Mouse (Mus musculus): ENCODE measurements around the gene Il17d. TPM values are rescaled to one million over a fixed set of nuclear protein-coding genes. Genes with fewer than 3 reads are reported as not detected.

Gene Il17d
- 3.4 TPM in 2 replicates for polyA plus RNA-seq (2014; fragmentation: Nextera tagmentation; extraction: Ambion mirVana)

DNA sequence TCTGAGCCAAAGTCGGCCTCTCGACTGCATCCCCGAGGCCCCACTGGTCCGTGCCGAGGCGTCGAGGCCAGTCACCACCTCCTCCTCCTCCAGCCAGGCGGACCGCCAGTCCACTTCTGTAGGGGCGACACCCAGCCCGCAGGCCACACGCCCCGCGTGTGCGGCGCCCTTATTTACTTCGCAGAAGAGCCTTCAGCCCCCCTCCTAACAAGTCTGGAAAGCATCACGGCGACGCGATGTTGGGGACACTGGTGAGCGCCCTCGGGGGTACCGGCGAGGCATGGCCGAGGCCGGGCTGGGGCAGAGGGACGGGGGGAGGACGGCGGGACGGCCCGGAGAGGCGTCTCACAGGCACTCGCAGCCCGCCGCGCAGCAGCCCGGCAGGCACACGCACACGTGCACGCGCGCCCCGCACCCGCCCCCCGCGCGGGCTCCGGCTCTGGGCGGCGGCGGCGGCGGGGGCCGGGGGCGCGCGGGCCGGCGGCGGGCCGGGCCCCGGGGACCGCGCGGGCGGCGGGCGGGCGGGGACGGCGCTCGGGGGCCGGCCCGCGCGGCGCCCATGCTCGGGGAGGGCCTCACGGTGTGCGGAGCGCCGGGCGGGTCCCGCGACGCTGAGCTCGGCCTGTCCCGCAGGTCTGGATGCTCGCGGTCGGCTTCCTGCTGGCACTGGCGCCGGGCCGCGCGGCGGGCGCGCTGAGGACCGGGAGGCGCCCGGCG is at the start of gene Il17d:
TSS of gene Il17d (plus strand) at position 107 of the 717 bp plus-strand sequence.
- under 1% methylated on average over 72 of the region's 104 CpGs for WGBS
- Histone ChIP-seq H3K9me3 (ENCODE audit: low read depth, low read length) (no peaks in the 10 kb centered on the region), H3K36me3 (ENCODE audit: insufficient read depth) (no peaks in the 10 kb centered on the region; the same call in 1 of the 2 replicates), H3K27ac (ENCODE audit: low read depth) (peak within 1 kb of the TSS; percentile 82), H3K27me3 (ENCODE audit: insufficient read depth, low read length) (0 out of 2 replicates have a peak, but pooled peaks cover 2% of the 10 kb centered on the region), H3K9ac (peak within 1 kb of the TSS; percentile 74), H3K4me1 (ENCODE audit: insufficient read depth) (no peaks in the 10 kb centered on the region), H3K4me3 (ENCODE audit: low read depth, low read length) (peak within 1 kb of the TSS; percentile 69), H3K4me2 (peak within 1 kb of the TSS; percentile 75)
- TF ChIP-seq CTCF (IDR thresholded peaks at IDR 0.05; ENCODE audit: low read depth): no peak
- ATAC-seq (ENCODE audit: insufficient read depth) (peak; percentile 42; the same call in 1 of the 2 replicates), DNase-seq (peak; percentile 61)

DNA sequence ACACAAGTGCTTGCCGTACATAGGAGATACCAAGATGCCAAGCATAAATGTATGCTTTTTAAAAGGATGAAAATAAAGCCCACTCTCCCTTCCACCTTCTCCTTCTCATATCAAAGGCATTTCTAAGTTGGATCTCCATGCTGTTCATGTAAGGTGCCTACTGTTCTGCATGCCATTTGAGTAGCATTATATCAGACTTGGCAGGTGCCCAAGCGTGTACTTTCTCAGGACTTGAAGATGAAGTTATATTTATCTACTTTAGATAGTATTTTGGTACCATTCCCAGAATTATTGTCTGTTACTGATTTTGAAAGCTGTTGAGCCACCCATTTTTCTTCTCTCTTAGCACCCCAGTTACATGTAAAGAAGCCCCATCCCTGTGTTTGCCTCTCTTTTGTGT is 49.5 kb upstream of the Il17d start:
- Histone ChIP-seq H3K4me2 (no peak overlapping the region), H3K36me3 (ENCODE audit: insufficient read depth) (0 out of 2 replicates have a peak, but pooled peaks cover 3% of the 10 kb centered on the region), H3K9ac (no peak overlapping the region), H3K4me1 (ENCODE audit: insufficient read depth) (no peaks in the 10 kb centered on the region), H3K27me3 (ENCODE audit: insufficient read depth, low read length) (no peaks in the 10 kb centered on the region), H3K9me3 (ENCODE audit: low read depth, low read length) (no peaks in the 10 kb centered on the region), H3K27ac (ENCODE audit: low read depth) (no peak overlapping the region), H3K4me3 (ENCODE audit: low read depth, low read length) (no peak overlapping the region)
- 76% methylated on average over 2 of the region's 2 CpGs for WGBS
- DNase-seq (peak; percentile 40), ATAC-seq (ENCODE audit: insufficient read depth) (no peak)
- TF ChIP-seq CTCF (IDR thresholded peaks at IDR 0.05; ENCODE audit: low read depth): no peak

GRCm38 (mm10) chr14:57482262-57482661 is 42.3 kb upstream of the Il17d start:
- H3K4me3 ChIP-seq (ENCODE audit: low read depth, low read length): no peak overlapping the region
- H3K27ac ChIP-seq (ENCODE audit: low read depth): no peak overlapping the region
- no peaks in the 10 kb centered on the region for H3K4me1 ChIP-seq (ENCODE audit: insufficient read depth)
- WGBS: 88% methylated on average over 2 of the region's 2 CpGs
- H3K36me3 ChIP-seq (ENCODE audit: insufficient read depth): 0 out of 2 replicates have a peak, but pooled peaks cover 2% of the 10 kb centered on the region
- no peaks in the 10 kb centered on the region for H3K9me3 ChIP-seq (ENCODE audit: low read depth, low read length)
- H3K4me2 ChIP-seq: no peak overlapping the region
- TF ChIP-seq CTCF (IDR thresholded peaks at IDR 0.05; ENCODE audit: low read depth): no peak
- ATAC-seq (ENCODE audit: insufficient read depth) (no peak), DNase-seq (no peak)
- no peaks in the 10 kb centered on the region for H3K27me3 ChIP-seq (ENCODE audit: insufficient read depth, low read length)
- no peak overlapping the region for H3K9ac ChIP-seq

DNA sequence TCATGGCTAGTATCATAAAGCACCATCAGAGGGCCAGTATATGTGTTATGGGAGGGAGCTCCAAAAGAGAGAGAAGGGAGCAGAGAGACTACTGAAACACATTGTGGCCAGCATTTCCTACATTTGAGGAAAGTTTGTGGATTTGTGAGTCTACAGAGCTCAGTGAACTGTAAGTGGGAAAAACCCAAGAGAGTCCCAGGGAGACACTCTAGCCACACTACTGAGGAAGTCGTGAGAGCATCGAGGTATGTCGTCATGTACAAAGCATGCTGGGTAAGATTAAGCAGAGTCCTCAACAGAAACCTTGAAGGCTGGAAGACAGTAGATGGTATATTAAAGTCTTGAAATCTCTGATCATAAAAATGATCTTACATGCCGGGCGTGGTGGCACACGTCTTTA is 40.4 kb upstream of the Il17d start:
- H3K36me3 ChIP-seq (ENCODE audit: insufficient read depth): no peaks in the 10 kb centered on the region
- no peak for TF ChIP-seq CTCF (IDR thresholded peaks at IDR 0.05; ENCODE audit: low read depth)
- H3K4me3 ChIP-seq (ENCODE audit: low read depth, low read length): no peak overlapping the region
- no peak overlapping the region for H3K27ac ChIP-seq (ENCODE audit: low read depth)
- no peaks in the 10 kb centered on the region for H3K9me3 ChIP-seq (ENCODE audit: low read depth, low read length)
- H3K27me3 ChIP-seq (ENCODE audit: insufficient read depth, low read length): no peaks in the 10 kb centered on the region
- 94% methylated on average over 6 of the region's 6 CpGs for WGBS
- H3K9ac ChIP-seq: no peak overlapping the region
- DNase-seq (no peak), ATAC-seq (ENCODE audit: insufficient read depth) (no peak)
- no peaks in the 10 kb centered on the region for H3K4me1 ChIP-seq (ENCODE audit: insufficient read depth)
- H3K4me2 ChIP-seq: no peak overlapping the region

DNA sequence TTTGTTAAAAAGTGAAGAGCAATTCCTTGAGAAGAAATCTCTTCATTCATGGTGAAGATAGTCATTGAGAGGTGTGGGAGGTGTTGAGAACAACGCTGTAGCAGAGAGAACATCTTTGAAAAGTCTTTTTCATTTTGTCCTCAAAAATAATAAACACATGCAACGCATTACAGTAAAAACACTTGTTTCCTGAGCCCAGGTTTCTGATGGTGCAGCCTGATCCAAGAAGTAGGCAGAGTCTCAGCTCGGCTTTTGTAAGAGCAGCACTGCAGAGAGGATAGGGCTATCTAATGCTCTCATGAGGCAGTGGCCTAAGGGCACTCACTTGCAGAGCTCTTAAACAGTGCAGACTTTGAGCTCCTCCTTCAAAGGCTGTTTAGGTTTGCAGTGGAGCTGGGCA is 34.9 kb upstream of the Il17d start:
- Histone ChIP-seq H3K4me2 (no peak overlapping the region), H3K27me3 (ENCODE audit: insufficient read depth, low read length) (no peaks in the 10 kb centered on the region), H3K9me3 (ENCODE audit: low read depth, low read length) (no peaks in the 10 kb centered on the region), H3K9ac (no peak overlapping the region), H3K27ac (ENCODE audit: low read depth) (no peak overlapping the region), H3K36me3 (ENCODE audit: insufficient read depth) (no peaks in the 10 kb centered on the region), H3K4me3 (ENCODE audit: low read depth, low read length) (no peak overlapping the region), H3K4me1 (ENCODE audit: insufficient read depth) (no peaks in the 10 kb centered on the region)
- WGBS: 70% methylated on average over 3 of the region's 3 CpGs
- ATAC-seq (ENCODE audit: insufficient read depth) (no peak), DNase-seq (no peak)
- no peak for TF ChIP-seq CTCF (IDR thresholded peaks at IDR 0.05; ENCODE audit: low read depth)

DNA sequence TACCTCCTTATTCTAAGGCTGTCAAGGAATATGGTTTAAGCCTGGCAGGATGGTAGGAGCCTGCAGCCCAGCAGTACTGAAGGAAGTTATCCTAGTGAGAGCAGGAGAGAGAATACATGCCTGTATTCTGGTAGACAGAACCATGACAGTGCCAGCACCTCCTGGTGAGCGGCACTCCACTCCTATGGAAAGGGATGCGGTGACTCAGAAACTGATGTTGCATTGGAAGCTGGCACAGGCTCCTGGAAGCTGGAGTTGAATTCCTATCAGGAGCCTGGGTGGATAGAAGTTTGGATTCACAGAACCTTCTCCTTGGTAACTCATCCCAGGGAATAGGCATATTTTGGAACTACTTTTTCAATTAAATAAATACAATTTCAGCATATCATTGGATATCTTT is 30.7 kb upstream of the Il17d start:
- 92% methylated on average over 2 of the region's 2 CpGs for WGBS
- ATAC-seq (ENCODE audit: insufficient read depth) (no peak), DNase-seq (no peak)

DNA sequence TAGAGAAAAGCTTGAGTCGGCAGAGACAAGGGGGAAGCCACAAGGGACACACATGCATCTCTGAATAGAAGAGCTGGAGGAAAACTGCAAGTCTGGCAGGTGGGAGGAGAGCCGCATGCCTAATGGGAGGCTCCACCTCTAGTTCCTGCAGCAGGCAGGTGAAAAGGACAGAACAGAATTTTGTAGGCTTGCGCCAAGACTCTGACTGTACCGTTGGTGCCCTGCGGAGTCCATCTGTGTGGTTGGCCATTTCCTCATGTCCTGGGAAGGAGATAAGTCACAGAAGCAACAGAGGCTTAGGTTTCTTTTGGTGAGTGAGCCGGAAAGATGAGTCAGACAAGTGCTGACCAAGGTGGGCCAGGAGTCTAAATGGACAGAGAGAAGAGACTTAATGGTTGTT is 20.8 kb upstream of the Il17d start:
- Histone ChIP-seq H3K9ac (no peak overlapping the region), H3K27me3 (ENCODE audit: insufficient read depth, low read length) (no peaks in the 10 kb centered on the region), H3K27ac (ENCODE audit: low read depth) (no peak overlapping the region), H3K4me1 (ENCODE audit: insufficient read depth) (no peaks in the 10 kb centered on the region), H3K4me3 (ENCODE audit: low read depth, low read length) (no peak overlapping the region), H3K36me3 (ENCODE audit: insufficient read depth) (no peaks in the 10 kb centered on the region), H3K9me3 (ENCODE audit: low read depth, low read length) (no peaks in the 10 kb centered on the region), H3K4me2 (no peak overlapping the region)
- no peak for DNase-seq
- no peak for ATAC-seq (ENCODE audit: insufficient read depth)
- WGBS: 83% methylated on average over 6 of the region's 6 CpGs
- no peak for TF ChIP-seq CTCF (IDR thresholded peaks at IDR 0.05; ENCODE audit: low read depth)

More for the DNA sequence above, 30.7 kb upstream of the Il17d start:
- no peaks in the 10 kb centered on the region for H3K36me3 ChIP-seq (ENCODE audit: insufficient read depth)
- no peaks in the 10 kb centered on the region for H3K27me3 ChIP-seq (ENCODE audit: insufficient read depth, low read length)
- TF ChIP-seq CTCF (IDR thresholded peaks at IDR 0.05; ENCODE audit: low read depth): no peak
- H3K9me3 ChIP-seq (ENCODE audit: low read depth, low read length): no peaks in the 10 kb centered on the region
- H3K27ac ChIP-seq (ENCODE audit: low read depth): no peak overlapping the region
- H3K9ac ChIP-seq: no peak overlapping the region
- H3K4me2 ChIP-seq: no peak overlapping the region
- H3K4me3 ChIP-seq (ENCODE audit: low read depth, low read length): no peak overlapping the region
- H3K4me1 ChIP-seq (ENCODE audit: insufficient read depth): no peaks in the 10 kb centered on the region

Measured in lung, embryonic 14.5 days (tissue).